Mouse (Mus musculus) myocyte (in vitro differentiated cells): ENCODE data around the gene Hoxc12. TPM values are rescaled to one million over a fixed set of nuclear protein-coding genes. Genes with fewer than 3 reads are reported as not detected.

Experiments used
- H3K27me3 ChIP-seq: one replicate; pipeline ENCODE4 v1.6.1; 2011; ENCODE audit not compliant: control insufficient read depth, insufficient read depth, insufficient read length
- H3K36me3 ChIP-seq: one replicate; pipeline ENCODE4 v1.6.1; 2011; ENCODE audit not compliant: control insufficient read depth, insufficient read depth
- H3K4me2 ChIP-seq: one replicate; pipeline ENCODE4 v1.6.1; 2011; ENCODE audit warnings: low read depth, control low read depth
- H3K4me3 ChIP-seq: one replicate; pipeline ENCODE4 v1.5.1; 2011; ENCODE audit warnings: mild to moderate bottlenecking, control low read depth, moderate library complexity
- H3K79me2 ChIP-seq: one replicate; pipeline ENCODE4 v1.6.1; 2011; ENCODE audit not compliant: control insufficient read depth, insufficient read depth
- H3ac ChIP-seq: one replicate; pipeline ENCODE4 v1.6.1; 2011; ENCODE audit not compliant: control insufficient read depth, insufficient read length
- CEBPB ChIP-seq: IDR thresholded peaks from 2 replicates; pipeline ENCODE4 v1.6.1; 2011; ENCODE audit warnings: mild to moderate bottlenecking, moderate library complexity; ENCODE audit not compliant: poor library complexity, insufficient read depth, severe bottlenecking
- E2F4 ChIP-seq: IDR thresholded peaks from one replicate; pipeline ENCODE4 v1.6.1; 2011; ENCODE audit warnings: mild to moderate bottlenecking, control low read depth, moderate library complexity; ENCODE audit not compliant: insufficient read depth
- MAX ChIP-seq: IDR thresholded peaks from one replicate; pipeline ENCODE4 v1.6.1; 2011; ENCODE audit warnings: low read depth, mild to moderate bottlenecking, control low read depth
- MYOD1 ChIP-seq, 3 experiments: IDR thresholded peaks; one replicate each; pipeline ENCODE4 v1.6.1; 2011; ENCODE audit warnings: control low read depth in 2 of 3, low read depth in 2 of 3, mild to moderate bottlenecking in 2 of 3, moderate library complexity in 1 of 3; ENCODE audit not compliant: insufficient read length in 2 of 3, control insufficient read depth in 1 of 3
- MYOG ChIP-seq, 3 experiments: IDR thresholded peaks; one replicate each; pipeline ENCODE4 v1.6.1; 2011; ENCODE audit warnings: control low read depth in 2 of 3, low read depth in 2 of 3, mild to moderate bottlenecking in 2 of 3; ENCODE audit not compliant: insufficient read length in 2 of 3, control insufficient read depth in 1 of 3, insufficient read depth in 1 of 3
- POLR2A ChIP-seq: IDR thresholded peaks from one replicate; pipeline ENCODE4 v1.6.1; 2011; ENCODE audit warnings: low read depth, mild to moderate bottlenecking, control low read depth, moderate library complexity; ENCODE audit not compliant: insufficient read length
- POLR2AphosphoS2 ChIP-seq: IDR thresholded peaks from one replicate; pipeline ENCODE4 v1.6.1; 2011; ENCODE audit warnings: low read depth, control low read depth; ENCODE audit not compliant: insufficient read length
- REST ChIP-seq: IDR thresholded peaks from one replicate; pipeline ENCODE4 v1.6.1; 2011; ENCODE audit warnings: mild to moderate bottlenecking, control low read depth, moderate library complexity; ENCODE audit not compliant: insufficient read depth, insufficient read length
- SRF ChIP-seq: IDR thresholded peaks from one replicate; pipeline ENCODE4 v1.6.1; 2011; ENCODE audit warnings: low read depth; ENCODE audit not compliant: control insufficient read depth, insufficient read length
- TCF12 ChIP-seq: IDR thresholded peaks from one replicate; pipeline ENCODE4 v1.6.1; 2011; ENCODE audit warnings: mild to moderate bottlenecking, control low read depth; ENCODE audit not compliant: poor library complexity, insufficient read depth, severe bottlenecking
- TCF3 ChIP-seq: IDR thresholded peaks from one replicate; pipeline ENCODE4 v1.6.1; 2011; ENCODE audit warnings: low read depth, control low read depth; ENCODE audit not compliant: insufficient read length
- USF1 ChIP-seq: IDR thresholded peaks from one replicate; pipeline ENCODE4 v1.6.1; 2011; ENCODE audit warnings: low read depth, mild to moderate bottlenecking, control low read depth, moderate library complexity
- polyA plus RNA-seq: library from polyadenylated mRNA; unstranded; fragments of >200 nt; fragmentation: generic; extraction: Trizol; gene quantifications from one replicate; pipeline ENCODE4 v1.2.1, GENCODE M21; 2012; ENCODE audit warnings: missing spikeins

Gene Hoxc12
- polyA plus RNA-seq, 1 experiment, result 5.6 TPM

GRCm38 (mm10) chr15:102919336-102920180, 17.0 kb upstream of the Hoxc12 start:
- Histone ChIP-seq H3ac (no peak overlapping the region), H3K36me3 (no peaks in the 10 kb centered on the region), H3K4me3 (peak overlapping the region; percentile 52), H3K79me2 (no peaks in the 10 kb centered on the region), H3K27me3 (peaks cover 6% of the 10 kb centered on the region), H3K4me2 (peak overlapping the region; percentile 97)
- TF ChIP-seq CEBPB (no peak), TCF3 (no peak), MAX (no peak), E2F4 (no peak), USF1 (no peak), POLR2AphosphoS2 (no peak), REST (no peak), POLR2A (no peak)

GRCm38 (mm10) chr15:102920619-102921018, 15.9 kb upstream of the Hoxc12 start:
- peak; percentile 1 for TF ChIP-seq MAX
- no peak for TF ChIP-seq REST
- peak; percentile 53 for TF ChIP-seq E2F4
- TF ChIP-seq POLR2AphosphoS2, result peak; percentile 74
- no peak for TF ChIP-seq CEBPB
- no peak for TF ChIP-seq TCF12
- TF ChIP-seq USF1, result peak; percentile 100
- TF ChIP-seq MYOD1 (IDR thresholded peaks at IDR 0.05; ENCODE audit: control insufficient read depth in 1 of 3, insufficient read length in 2 of 3, low read depth in 2 of 3), result no peak
- no peak for TF ChIP-seq MYOG (IDR thresholded peaks at IDR 0.05; ENCODE audit: control insufficient read depth in 1 of 3, insufficient read depth in 1 of 3, insufficient read length in 2 of 3, low read depth in 2 of 3)
- TF ChIP-seq TCF3, result no peak
- peak; percentile 51 for TF ChIP-seq SRF
- peak; percentile 72 for TF ChIP-seq POLR2A
- Histone ChIP-seq H3K79me2 (no peaks in the 10 kb centered on the region), H3ac (peak overlapping the region; percentile 56), H3K27me3 (peaks cover 6% of the 10 kb centered on the region), H3K4me3 (peak overlapping the region; percentile 52), H3K4me2 (peak overlapping the region; percentile 97), H3K36me3 (no peaks in the 10 kb centered on the region)

- H3K4me2 ChIP-seq, result peak within 1 kb of the TSS; percentile 97
- H3ac ChIP-seq, result peak within 1 kb of the TSS; percentile 56
- no peaks in the 10 kb centered on the region for H3K79me2 ChIP-seq
- peak within 1 kb of the TSS; percentile 52 for H3K4me3 ChIP-seq
- peaks cover 6% of the 10 kb centered on the region for H3K27me3 ChIP-seq
- TF ChIP-seq SRF (no peak), POLR2AphosphoS2 (no peak), POLR2A (peak; percentile 50), TCF12 (no peak), USF1 (no peak), E2F4 (no peak), MAX (no peak), TCF3 (no peak), MYOD1 (IDR thresholded peaks at IDR 0.05; ENCODE audit: control insufficient read depth in 1 of 3, insufficient read length in 2 of 3, low read depth in 2 of 3) (peak in 1 of 3 experiments; percentile 30), MYOG (IDR thresholded peaks at IDR 0.05; ENCODE audit: control insufficient read depth in 1 of 3, insufficient read depth in 1 of 3, insufficient read length in 2 of 3, low read depth in 2 of 3) (no peak), CEBPB (no peak), REST (no peak)
- H3K36me3 ChIP-seq, result no peaks in the 10 kb centered on the region
Measured at GRCm38 (mm10) chr15:102921053-102922011, 15.2 kb upstream of the Hoxc12 start, which contains the start of gene Hoxc13. TSS of gene Hoxc13 (plus strand) at chr15:102921103.

- no peak for TF ChIP-seq MYOG (IDR thresholded peaks at IDR 0.05; ENCODE audit: control insufficient read depth in 1 of 3, insufficient read depth in 1 of 3, insufficient read length in 2 of 3, low read depth in 2 of 3)
- TF ChIP-seq MYOD1 (IDR thresholded peaks at IDR 0.05; ENCODE audit: control insufficient read depth in 1 of 3, insufficient read length in 2 of 3, low read depth in 2 of 3), result peak in 1 of 3 experiments; percentile 24
- Histone ChIP-seq H3ac (peak overlapping the region; percentile 56), H3K27me3 (peaks cover 6% of the 10 kb centered on the region), H3K4me3 (peak overlapping the region; percentile 52), H3K36me3 (no peaks in the 10 kb centered on the region), H3K4me2 (peak overlapping the region; percentile 84), H3K79me2 (no peaks in the 10 kb centered on the region)
Measured at GRCm38 (mm10) chr15:102922012-102922362, 14.6 kb upstream of the Hoxc12 start.
